Mouse (Mus musculus): Measurements from ENCODE around the gene Rpl36-ps4. TPM values are rescaled to one million over a fixed set of nuclear protein-coding genes. Genes with fewer than 3 reads are reported as not detected.
"Not testable (repeated sequence)": the region's sequence is repeated elsewhere in the genome, so short reads cannot be mapped to it uniquely, and the experiment has no call there.

Rpl36-ps4 gene
- polyA plus RNA-seq, 1 experiment from 2014 or later = not detected

DNA sequence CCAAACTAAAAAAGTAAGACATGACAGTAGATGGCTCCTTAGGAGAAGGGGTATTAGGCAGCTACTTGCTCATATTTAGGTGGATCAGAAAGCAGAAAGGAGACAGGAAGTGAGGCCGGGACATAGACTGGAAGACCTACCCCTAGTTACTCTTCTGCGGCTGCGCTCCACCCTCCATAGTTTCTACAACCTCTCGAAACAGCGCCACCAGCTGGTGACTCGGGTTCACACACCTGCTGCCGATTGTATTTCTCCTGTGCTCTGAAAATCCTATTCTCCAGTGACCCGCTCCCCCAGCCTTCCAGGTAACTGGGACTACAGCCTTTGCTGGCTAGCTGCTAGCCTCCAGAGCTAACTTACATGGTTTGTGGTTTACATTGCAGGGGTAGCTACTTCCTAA is 37.5 kb downstream of the Rpl36-ps4 start:
- no peak for ATAC-seq (replicated peaks; ENCODE audit: low FRiP score)
- DNase-seq (ENCODE audit: low spot score) = no peak
- no peak overlapping the region for H3K4me3 ChIP-seq (ENCODE audit: low read depth, low read length)
- H3K27ac ChIP-seq (ENCODE audit: low read depth, low read length) = no peak overlapping the region
- no peaks in the 10 kb centered on the region for H3K27me3 ChIP-seq (ENCODE audit: control insufficient read depth, insufficient read depth, low read length)
- H3K36me3 ChIP-seq (ENCODE audit: control insufficient read depth, insufficient read depth, low read length) = no peaks in the 10 kb centered on the region
- WGBS = 54% methylated on average over 8 of the region's 8 CpGs
- H3K9ac ChIP-seq (ENCODE audit: low read length) = no peak overlapping the region
- H3K4me1 ChIP-seq (replicated peaks; ENCODE audit: control insufficient read depth, insufficient read depth, low read length) = no peaks in the 10 kb centered on the region
- no peaks in the 10 kb centered on the region for H3K9me3 ChIP-seq (ENCODE audit: control insufficient read depth, low read length)
- H3K4me2 ChIP-seq (ENCODE audit: low read depth, low read length, severe bottlenecking) = no peak overlapping the region

DNA sequence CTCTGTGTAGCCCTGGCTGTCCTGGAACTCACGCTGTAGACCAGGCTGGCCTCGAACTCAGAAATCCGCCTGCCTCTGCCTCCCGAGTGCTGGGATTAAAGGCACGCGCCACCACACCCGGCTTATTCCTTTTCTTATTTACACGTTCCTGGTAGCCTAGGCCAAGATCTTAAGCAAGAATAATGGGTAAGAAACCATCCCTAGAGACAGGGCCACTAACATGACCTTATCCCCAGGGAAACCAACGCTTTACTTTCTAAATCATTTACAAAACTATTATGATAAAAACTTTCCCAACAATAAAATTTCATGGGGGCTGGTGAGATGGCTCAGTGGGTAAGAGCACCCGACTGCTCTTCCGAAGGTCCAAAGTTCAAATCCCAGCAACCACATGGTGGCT is 38.6 kb downstream of the Rpl36-ps4 start:
- ATAC-seq (replicated peaks; ENCODE audit: low FRiP score); H3K4me2 ChIP-seq (ENCODE audit: low read depth, low read length, severe bottlenecking); H3K9me3 ChIP-seq (ENCODE audit: control insufficient read depth, low read length); H3K9ac ChIP-seq (ENCODE audit: low read length); DNase-seq (ENCODE audit: low spot score); H3K4me3 ChIP-seq (ENCODE audit: low read depth, low read length); H3K4me1 ChIP-seq (replicated peaks; ENCODE audit: control insufficient read depth, insufficient read depth, low read length); H3K27ac ChIP-seq (ENCODE audit: low read depth, low read length); H3K36me3 ChIP-seq (ENCODE audit: control insufficient read depth, insufficient read depth, low read length); H3K27me3 ChIP-seq (ENCODE audit: control insufficient read depth, insufficient read depth, low read length): not testable (repeated sequence)
- WGBS = 95% methylated on average over 11 of the region's 11 CpGs

DNA sequence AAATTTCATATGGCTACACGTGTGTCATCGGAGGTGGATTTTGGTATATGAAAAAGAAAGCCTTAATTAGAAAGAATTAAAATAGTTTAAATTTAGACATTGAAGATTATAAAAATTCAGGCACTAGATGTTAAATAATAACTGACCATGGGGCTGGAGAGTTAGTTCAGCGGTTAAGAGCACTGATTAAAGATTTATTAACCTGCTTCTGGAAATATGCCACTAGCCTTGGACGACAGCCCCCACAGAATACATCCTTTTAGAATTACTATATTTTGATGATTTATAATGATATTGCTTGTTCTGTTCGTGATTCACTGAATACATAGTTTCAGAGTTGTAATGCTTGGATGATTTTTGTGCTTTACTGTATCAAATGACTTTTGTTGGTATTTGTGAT is 39.2 kb downstream of the Rpl36-ps4 start:
- not testable (repeated sequence) for H3K27me3 ChIP-seq (ENCODE audit: control insufficient read depth, insufficient read depth, low read length)
- 89% methylated on average over 5 of the region's 5 CpGs for WGBS

DNA sequence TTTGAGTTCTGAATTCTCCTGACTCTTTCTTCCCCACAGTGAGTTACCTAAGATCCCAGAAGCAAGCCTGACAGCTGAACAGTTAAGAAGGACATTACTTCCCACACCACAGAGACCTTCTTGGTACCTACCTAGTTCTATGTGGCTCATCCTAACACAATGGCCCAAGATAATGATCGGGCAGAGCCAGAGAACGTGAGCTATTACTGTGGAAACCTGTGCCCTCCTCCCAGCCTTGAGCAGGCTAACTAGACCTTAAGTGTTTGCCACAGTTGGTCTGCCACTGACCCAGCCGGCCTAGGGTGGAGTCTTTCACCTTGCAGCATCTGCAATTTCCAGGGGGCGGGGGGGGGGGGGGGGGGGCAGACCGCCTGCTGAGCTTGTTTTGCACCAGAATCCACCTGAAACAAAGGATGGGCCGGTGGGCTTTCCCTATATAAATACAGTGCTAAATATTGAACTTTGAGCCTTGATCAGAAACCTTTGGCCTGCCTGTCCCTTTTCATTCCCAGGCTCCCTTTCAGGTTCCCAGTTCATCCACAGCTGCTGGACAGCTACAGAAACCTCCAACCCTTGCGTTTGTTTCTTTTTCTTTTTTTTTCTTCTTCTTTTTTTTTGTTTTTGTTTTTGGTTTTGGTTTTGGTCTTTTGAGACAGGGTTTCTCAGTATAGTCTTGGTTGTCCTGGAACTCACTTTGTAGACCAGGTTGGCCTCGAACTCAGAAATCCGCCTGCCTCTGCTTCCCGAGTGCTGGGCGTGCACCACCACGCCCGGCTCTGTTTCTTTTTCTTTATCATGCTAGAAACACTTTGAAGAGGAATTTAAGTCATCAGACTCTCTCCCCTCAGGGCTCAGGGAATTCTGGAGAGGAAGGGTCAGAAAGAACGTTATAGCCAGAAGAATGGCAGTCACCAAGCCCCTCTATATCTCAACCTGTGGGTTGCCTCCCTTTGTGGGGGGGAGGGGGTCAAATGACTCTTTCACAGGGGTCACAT is 42.6 kb downstream of the Rpl36-ps4 start:
- Histone ChIP-seq H3K9me3 (ENCODE audit: control insufficient read depth, low read length) (no peaks in the 10 kb centered on the region), H3K27me3 (ENCODE audit: control insufficient read depth, insufficient read depth, low read length) (no peaks in the 10 kb centered on the region), H3K36me3 (ENCODE audit: control insufficient read depth, insufficient read depth, low read length) (no peaks in the 10 kb centered on the region), H3K27ac (ENCODE audit: low read depth, low read length) (no peak overlapping the region), H3K9ac (ENCODE audit: low read length) (no peak overlapping the region), H3K4me3 (ENCODE audit: low read depth, low read length) (no peak overlapping the region), H3K4me1 (replicated peaks; ENCODE audit: control insufficient read depth, insufficient read depth, low read length) (no peaks in the 10 kb centered on the region), H3K4me2 (ENCODE audit: low read depth, low read length, severe bottlenecking) (no peak overlapping the region)
- WGBS = 88% methylated on average over 13 of the region's 14 CpGs
- DNase-seq (ENCODE audit: low spot score) = no peak
- no peak for ATAC-seq (replicated peaks; ENCODE audit: low FRiP score)

More for the DNA sequence above, 39.2 kb downstream of the Rpl36-ps4 start:
- not testable (repeated sequence) for H3K9ac ChIP-seq (ENCODE audit: low read length); H3K27ac ChIP-seq (ENCODE audit: low read depth, low read length); DNase-seq (ENCODE audit: low spot score); H3K4me1 ChIP-seq (replicated peaks; ENCODE audit: control insufficient read depth, insufficient read depth, low read length); H3K36me3 ChIP-seq (ENCODE audit: control insufficient read depth, insufficient read depth, low read length); ATAC-seq (replicated peaks; ENCODE audit: low FRiP score); H3K9me3 ChIP-seq (ENCODE audit: control insufficient read depth, low read length); H3K4me2 ChIP-seq (ENCODE audit: low read depth, low read length, severe bottlenecking); H3K4me3 ChIP-seq (ENCODE audit: low read depth, low read length)

DNA sequence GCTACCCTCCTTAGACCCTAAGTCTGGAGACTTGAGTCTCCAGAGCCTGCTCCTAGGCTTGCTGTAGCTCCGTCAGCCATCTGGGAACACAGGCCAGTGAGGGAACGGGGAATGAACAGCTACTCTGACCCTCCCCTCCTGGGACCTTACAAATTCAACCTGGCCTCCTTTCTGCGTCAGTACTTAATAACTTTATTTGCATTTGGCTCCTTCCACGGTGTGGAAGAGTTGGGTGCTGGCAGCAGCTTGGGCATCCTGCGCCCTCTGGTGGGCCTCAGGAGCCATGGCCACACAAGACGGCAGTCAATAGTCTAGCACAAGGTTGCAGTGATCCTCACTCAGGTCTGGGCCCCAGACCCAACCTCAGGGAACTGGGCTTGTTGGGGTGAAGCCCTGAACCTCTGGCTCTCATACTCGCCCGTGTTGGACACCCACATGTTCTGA is 47.7 kb downstream of the Rpl36-ps4 start:
- not testable (repeated sequence) for H3K27me3 ChIP-seq (ENCODE audit: control insufficient read depth, insufficient read depth, low read length); DNase-seq (ENCODE audit: low spot score); H3K4me1 ChIP-seq (replicated peaks; ENCODE audit: control insufficient read depth, insufficient read depth, low read length); H3K36me3 ChIP-seq (ENCODE audit: control insufficient read depth, insufficient read depth, low read length); H3K4me3 ChIP-seq (ENCODE audit: low read depth, low read length); H3K4me2 ChIP-seq (ENCODE audit: low read depth, low read length, severe bottlenecking); H3K27ac ChIP-seq (ENCODE audit: low read depth, low read length); H3K9me3 ChIP-seq (ENCODE audit: control insufficient read depth, low read length); H3K9ac ChIP-seq (ENCODE audit: low read length)
- 48% methylated on average over 6 of the region's 8 CpGs for WGBS
- peak; percentile 61 for ATAC-seq (replicated peaks; ENCODE audit: low FRiP score)

Other genes with a start within 250 kb of the Rpl36-ps4 start
- gene Msh2, start 248.6 kb upstream of the Rpl36-ps4 start, polyA plus RNA-seq (2014; fragmentation: Nextera tagmentation; extraction: Ambion mirVana) = 96.3 and 99.7 TPM in 2 replicates
- gene Kcnk12, start 123.0 kb upstream of the Rpl36-ps4 start, polyA plus RNA-seq (2014; fragmentation: Nextera tagmentation; extraction: Ambion mirVana) = 0.13 TPM in 1 of 2 replicates, not detected in the other
- 104 and 107 TPM in 2 replicates for gene Msh6, start 54.1 kb downstream of the Rpl36-ps4 start, polyA plus RNA-seq (2014; fragmentation: Nextera tagmentation; extraction: Ambion mirVana)
- 40.0 and 41.1 TPM in 2 replicates for gene Fbxo11, start 144.3 kb downstream of the Rpl36-ps4 start, polyA plus RNA-seq (2014; fragmentation: Nextera tagmentation; extraction: Ambion mirVana)

Measured in forebrain, embryonic 11.5 days (tissue).